Mouse (Mus musculus) midbrain, embryonic 15.5 days (tissue): ENCODE results near the gene Creg1. TPM values are rescaled to one million over a fixed set of nuclear protein-coding genes. Genes with fewer than 3 reads are reported as not detected.

Source experiments
- ATAC-seq: fragments of 200-750 bp; cut with Nextera tagmentation; replicated peaks from 2 replicates; pipeline ENCODE4 v1.8.0; 2017; ENCODE audit warnings: moderate TSS enrichment
- H3K27ac ChIP-seq: fragments of 300-500 bp; sonication (generic); 2 replicates; pipeline ENCODE4 v1.5.1; 2015; ENCODE audit warnings: mild to moderate bottlenecking, inconsistent platforms
- H3K27me3 ChIP-seq: fragments of 300-500 bp; sonication (generic); replicated peaks from 2 replicates; pipeline ENCODE4 v1.6.1; 2015; ENCODE audit warnings: inconsistent platforms
- H3K36me3 ChIP-seq: fragments of 300-500 bp; sonication (generic); replicated peaks from 2 replicates; pipeline ENCODE4 v1.6.1; 2015; ENCODE audit warnings: inconsistent platforms
- H3K4me1 ChIP-seq: fragments of 300-500 bp; sonication (generic); 2 replicates; pipeline ENCODE4 v1.6.1; 2015; ENCODE audit warnings: inconsistent platforms
- H3K4me2 ChIP-seq: fragments of 300-500 bp; sonication (generic); 2 replicates; pipeline ENCODE4 v1.6.1; 2015; ENCODE audit warnings: inconsistent platforms, mild to moderate bottlenecking, moderate library complexity
- H3K4me3 ChIP-seq: fragments of 300-500 bp; sonication (generic); 2 replicates; pipeline ENCODE4 v1.5.1; 2015; ENCODE audit warnings: mild to moderate bottlenecking, inconsistent platforms
- H3K9ac ChIP-seq: fragments of 300-500 bp; sonication (generic); 2 replicates; pipeline ENCODE4 v1.6.1; 2015; ENCODE audit warnings: mild to moderate bottlenecking, inconsistent platforms
- H3K9me3 ChIP-seq: fragments of 300-500 bp; sonication (generic); 2 replicates; pipeline ENCODE4 v1.6.1; 2016; ENCODE audit warnings: inconsistent platforms
- WGBS: fragments of 180-500 bp; shearing (Covaris S2); methylation state at CpG from one replicate; pipeline ENCODE4 v1.1.7; 2015; ENCODE audit warnings: mixed read lengths; 5-methylcytosine and 5-hydroxymethylcytosine counted together
- polyA plus RNA-seq: library from polyadenylated mRNA; unstranded; fragments of >200 nt; fragmentation: Nextera tagmentation; extraction: Ambion mirVana; gene quantifications from 2 replicates; pipeline ENCODE4 v1.2.1, GENCODE M21; 2015

The Creg1 gene
- polyA plus RNA-seq, 1 experiment from 2014 or later, result 29.3 TPM

GRCm38 (mm10) chr1:165731553-165731952 is 32.0 kb upstream of the Creg1 start:
- Histone ChIP-seq H3K4me3 (no peak overlapping the region), H3K9me3 (no peaks in the 10 kb centered on the region), H3K9ac (no peak overlapping the region), H3K27ac (no peak overlapping the region), H3K36me3 (no peaks in the 10 kb centered on the region), H3K4me1 (peaks cover 4% of the 10 kb centered on the region; the same call in 1 of the 2 replicates), H3K27me3 (no peaks in the 10 kb centered on the region), H3K4me2 (no peak overlapping the region)
- no peak for ATAC-seq
- WGBS, result 83% methylated on average over 6 of the region's 6 CpGs

DNA sequence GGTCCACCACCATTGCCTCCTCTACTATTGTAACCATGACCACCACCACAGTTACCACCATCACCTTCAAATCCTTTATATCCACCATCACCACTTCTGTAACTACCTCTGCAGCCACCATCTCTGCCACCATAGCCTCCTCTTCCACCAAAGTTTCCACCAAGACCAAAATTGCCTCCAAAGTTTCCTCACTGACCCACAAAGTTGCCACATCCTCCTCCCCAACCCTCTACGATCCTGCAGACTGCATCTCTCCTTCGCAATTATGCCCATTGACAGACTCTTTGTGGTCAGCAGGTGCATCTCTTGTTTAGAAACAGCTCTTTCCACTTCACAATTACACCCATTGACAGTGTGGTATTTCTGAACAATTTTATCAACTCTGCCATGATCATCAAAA is 28.7 kb upstream of the Creg1 start:
- Histone ChIP-seq H3K4me1 (peaks cover 4% of the 10 kb centered on the region; the same call in 1 of the 2 replicates), H3K9ac (no peak overlapping the region), H3K4me3 (no peak overlapping the region), H3K9me3 (no peaks in the 10 kb centered on the region), H3K27me3 (no peaks in the 10 kb centered on the region), H3K27ac (no peak overlapping the region), H3K36me3 (no peaks in the 10 kb centered on the region), H3K4me2 (no peak overlapping the region)
- ATAC-seq, result no peak
- WGBS, result 89% methylated on average over 2 of the region's 2 CpGs

DNA sequence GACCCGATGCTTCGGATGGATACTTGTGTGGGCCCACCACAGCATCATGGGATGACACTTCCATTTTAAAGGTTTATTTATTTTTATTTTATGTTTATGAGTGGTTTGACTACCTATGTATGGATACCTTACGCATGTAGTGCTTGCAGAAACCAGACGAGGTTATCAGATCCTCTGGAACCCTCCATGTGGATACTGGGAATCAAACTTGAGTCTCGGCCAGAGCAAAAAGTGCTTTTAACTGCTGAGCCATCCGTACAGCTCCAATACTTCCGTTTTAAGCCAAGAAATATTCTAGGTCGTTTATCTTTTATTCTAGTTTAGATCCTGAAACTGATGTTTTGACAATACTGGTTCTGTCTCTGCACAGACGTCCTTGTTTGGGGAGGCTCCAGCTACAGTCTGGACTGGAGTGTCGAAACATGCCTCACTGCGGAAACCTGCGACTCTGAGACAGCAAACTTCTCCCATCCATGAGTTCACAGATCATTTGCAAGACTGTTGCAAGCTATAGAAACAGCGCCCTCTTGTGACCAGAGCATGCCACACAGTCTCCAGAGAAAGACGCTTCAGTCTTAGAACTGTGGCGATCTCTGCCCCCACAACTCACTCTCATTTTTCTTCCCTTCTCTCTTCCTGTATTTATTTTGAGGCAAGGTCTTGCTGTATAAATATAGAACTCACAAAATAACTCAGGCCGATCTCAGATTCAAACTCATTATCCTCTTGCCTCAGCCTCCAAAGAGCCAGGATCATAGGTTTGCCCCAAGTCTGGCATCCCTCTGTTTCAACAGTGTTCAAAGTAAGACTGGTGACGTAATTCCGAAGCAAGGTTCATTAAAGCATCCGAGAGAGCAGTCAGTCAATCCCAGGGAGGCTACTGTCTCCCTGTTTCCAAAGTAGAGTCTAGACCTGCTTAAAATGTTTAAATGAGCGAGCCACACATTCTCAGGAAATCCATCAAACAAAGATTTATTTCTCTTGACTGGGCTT is 27.4 kb upstream of the Creg1 start:
- H3K9me3 ChIP-seq, result no peaks in the 10 kb centered on the region
- H3K27me3 ChIP-seq, result no peaks in the 10 kb centered on the region
- H3K36me3 ChIP-seq, result no peaks in the 10 kb centered on the region
- H3K4me3 ChIP-seq, result no peak overlapping the region
- WGBS, result 35% methylated on average over 20 of the region's 20 CpGs
- peak; percentile 85 for ATAC-seq
- H3K9ac ChIP-seq, result no peak overlapping the region
- H3K4me2 ChIP-seq, result no peak overlapping the region
- no peak overlapping the region for H3K27ac ChIP-seq
- H3K4me1 ChIP-seq, result peaks cover 4% of the 10 kb centered on the region; the same call in 1 of the 2 replicates

DNA sequence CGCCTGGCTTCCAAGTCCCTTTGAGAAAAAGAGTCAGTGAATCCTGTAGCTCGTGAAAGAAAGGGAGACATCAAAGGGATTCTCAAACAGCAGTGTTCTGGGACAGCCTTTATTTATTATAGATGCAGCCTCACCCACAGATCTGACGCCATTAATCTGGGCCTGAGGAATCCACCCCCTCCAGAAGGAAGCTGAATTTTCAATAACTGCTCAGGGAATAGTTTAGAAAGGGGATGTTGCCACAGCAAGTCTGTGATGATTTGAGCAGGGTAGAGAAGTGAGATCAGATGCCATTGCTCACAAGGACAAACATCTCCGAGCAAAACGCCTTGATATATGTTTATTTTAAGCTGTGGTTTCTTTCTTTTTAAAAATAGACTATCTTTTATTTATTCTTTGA is 26.1 kb upstream of the Creg1 start:
- H3K4me1 ChIP-seq, result peaks cover 4% of the 10 kb centered on the region; the same call in 1 of the 2 replicates
- no peak overlapping the region for H3K9ac ChIP-seq
- WGBS, result 44% methylated on average over 5 of the region's 5 CpGs
- H3K27ac ChIP-seq, result no peak overlapping the region
- no peaks in the 10 kb centered on the region for H3K9me3 ChIP-seq
- no peaks in the 10 kb centered on the region for H3K36me3 ChIP-seq
- H3K4me3 ChIP-seq, result no peak overlapping the region
- H3K27me3 ChIP-seq, result no peaks in the 10 kb centered on the region
- ATAC-seq, result peak; percentile 51; the same call in 1 of the 2 replicates
- H3K4me2 ChIP-seq, result no peak overlapping the region

- Histone ChIP-seq H3K9ac (no peak overlapping the region), H3K4me1 (peaks cover 4% of the 10 kb centered on the region; the same call in 1 of the 2 replicates), H3K9me3 (no peaks in the 10 kb centered on the region), H3K36me3 (no peaks in the 10 kb centered on the region), H3K27ac (no peak overlapping the region), H3K4me2 (no peak overlapping the region), H3K4me3 (no peak overlapping the region), H3K27me3 (no peaks in the 10 kb centered on the region)
- ATAC-seq, result no peak
- WGBS, result 55% methylated on average over 3 of the region's 3 CpGs
These were observed 25.7 kb upstream of the Creg1 start for GRCm38 (mm10) chr1:165737867-165738266.

GRCm38 (mm10) chr1:165738985-165739384 is 24.6 kb upstream of the Creg1 start:
- no peak overlapping the region for H3K4me3 ChIP-seq
- WGBS, result 76% methylated on average over 1 of the region's 1 CpGs
- H3K36me3 ChIP-seq, result no peaks in the 10 kb centered on the region
- H3K9ac ChIP-seq, result no peak overlapping the region
- no peaks in the 10 kb centered on the region for H3K9me3 ChIP-seq
- H3K4me1 ChIP-seq, result peaks cover 4% of the 10 kb centered on the region; the same call in 1 of the 2 replicates
- H3K4me2 ChIP-seq, result no peak overlapping the region
- no peaks in the 10 kb centered on the region for H3K27me3 ChIP-seq
- no peak for ATAC-seq
- no peak overlapping the region for H3K27ac ChIP-seq

DNA sequence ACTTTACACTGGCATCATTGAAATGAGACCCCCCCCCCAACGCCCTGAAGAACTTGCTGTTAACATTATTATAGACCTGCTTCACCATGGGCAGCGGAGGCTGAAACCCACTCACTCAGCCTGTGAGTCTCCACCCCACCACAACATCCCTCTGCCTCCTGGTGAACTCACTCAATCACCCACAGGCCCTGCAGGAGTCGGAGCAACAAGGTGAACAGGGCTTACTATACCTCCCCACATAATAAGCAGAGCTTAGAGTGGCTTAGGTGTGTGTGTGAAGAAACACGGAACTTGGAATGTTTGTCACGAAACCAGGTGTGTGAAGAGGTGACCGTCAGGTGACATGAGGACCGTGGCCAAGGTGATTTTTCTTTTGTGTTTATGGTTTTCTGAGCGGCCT is 21.6 kb upstream of the Creg1 start:
- Histone ChIP-seq H3K4me1 (no peaks in the 10 kb centered on the region), H3K27ac (no peak overlapping the region), H3K27me3 (no peaks in the 10 kb centered on the region), H3K4me3 (no peak overlapping the region), H3K4me2 (no peak overlapping the region), H3K9me3 (no peaks in the 10 kb centered on the region), H3K9ac (no peak overlapping the region), H3K36me3 (no peaks in the 10 kb centered on the region)
- 87% methylated on average over 8 of the region's 8 CpGs for WGBS
- ATAC-seq, result no peak

- H3K27ac ChIP-seq, result no peak overlapping the region
- H3K4me1 ChIP-seq, result no peaks in the 10 kb centered on the region
- no peaks in the 10 kb centered on the region for H3K9me3 ChIP-seq
- H3K4me3 ChIP-seq, result no peak overlapping the region
- H3K27me3 ChIP-seq, result no peaks in the 10 kb centered on the region
- WGBS, result 56% methylated on average over 11 of the region's 11 CpGs
- no peak for ATAC-seq
- no peak overlapping the region for H3K4me2 ChIP-seq
- no peak overlapping the region for H3K9ac ChIP-seq
- H3K36me3 ChIP-seq, result no peaks in the 10 kb centered on the region
These were observed 15.5 kb upstream of the Creg1 start for GRCm38 (mm10) chr1:165748053-165748452.

DNA sequence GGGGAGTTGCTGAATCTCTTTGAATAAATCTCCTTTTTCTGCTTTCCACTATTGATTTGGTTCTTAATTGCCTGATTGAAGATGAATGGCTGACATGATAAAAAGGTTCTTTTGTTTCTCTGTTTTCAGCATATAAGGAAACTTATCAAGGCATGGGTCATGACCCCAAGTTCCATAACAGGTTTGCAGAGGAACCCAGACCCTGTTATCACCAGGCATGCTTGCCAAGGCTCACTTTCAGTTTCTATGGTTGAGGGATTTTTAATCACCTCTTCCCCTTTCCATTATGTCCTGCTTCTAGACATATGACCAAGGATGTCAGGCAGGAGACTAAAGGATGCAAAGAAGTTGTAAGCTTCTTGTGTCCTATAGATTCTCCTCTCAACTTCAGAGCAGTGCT is 12.4 kb upstream of the Creg1 start:
- Histone ChIP-seq H3K36me3 (no peaks in the 10 kb centered on the region), H3K27ac (no peak overlapping the region), H3K4me1 (no peaks in the 10 kb centered on the region), H3K9ac (no peak overlapping the region), H3K9me3 (no peaks in the 10 kb centered on the region), H3K4me3 (no peak overlapping the region), H3K4me2 (no peak overlapping the region), H3K27me3 (no peaks in the 10 kb centered on the region)
- ATAC-seq, result no peak

DNA sequence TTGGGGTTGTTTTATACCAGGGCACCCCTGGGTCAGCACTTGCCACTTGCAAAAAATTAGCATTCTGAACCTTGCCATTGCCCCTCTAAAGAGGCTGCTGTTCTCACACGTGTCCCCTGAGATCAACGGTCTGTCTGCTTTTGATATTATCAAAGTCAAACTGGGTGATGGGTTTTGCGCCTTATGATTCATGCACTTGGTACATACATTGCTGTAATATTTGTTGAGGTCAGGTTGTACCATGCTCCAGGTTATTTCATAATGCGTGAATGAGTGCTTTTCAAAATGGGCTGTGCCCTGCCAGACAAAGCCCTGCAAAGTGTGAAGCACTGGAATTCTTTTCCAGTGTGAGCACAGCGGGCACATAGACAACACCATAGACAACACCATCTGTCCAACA is 11.7 kb upstream of the Creg1 start:
- Histone ChIP-seq H3K27me3 (no peaks in the 10 kb centered on the region), H3K27ac (no peak overlapping the region), H3K4me3 (no peak overlapping the region), H3K9me3 (no peaks in the 10 kb centered on the region), H3K9ac (no peak overlapping the region), H3K4me1 (no peaks in the 10 kb centered on the region), H3K4me2 (no peak overlapping the region), H3K36me3 (no peaks in the 10 kb centered on the region)
- WGBS, result 86% methylated on average over 5 of the region's 5 CpGs
- no peak for ATAC-seq

GRCm38 (mm10) chr1:165754205-165754604 is 9.3 kb upstream of the Creg1 start:
- no peaks in the 10 kb centered on the region for H3K27me3 ChIP-seq
- no peaks in the 10 kb centered on the region for H3K4me1 ChIP-seq
- ATAC-seq, result no peak
- 88% methylated on average over 6 of the region's 6 CpGs for WGBS
- no peaks in the 10 kb centered on the region for H3K9me3 ChIP-seq
- no peak overlapping the region for H3K4me3 ChIP-seq
- H3K9ac ChIP-seq, result no peak overlapping the region
- H3K36me3 ChIP-seq, result no peaks in the 10 kb centered on the region
- no peak overlapping the region for H3K27ac ChIP-seq
- no peak overlapping the region for H3K4me2 ChIP-seq

DNA sequence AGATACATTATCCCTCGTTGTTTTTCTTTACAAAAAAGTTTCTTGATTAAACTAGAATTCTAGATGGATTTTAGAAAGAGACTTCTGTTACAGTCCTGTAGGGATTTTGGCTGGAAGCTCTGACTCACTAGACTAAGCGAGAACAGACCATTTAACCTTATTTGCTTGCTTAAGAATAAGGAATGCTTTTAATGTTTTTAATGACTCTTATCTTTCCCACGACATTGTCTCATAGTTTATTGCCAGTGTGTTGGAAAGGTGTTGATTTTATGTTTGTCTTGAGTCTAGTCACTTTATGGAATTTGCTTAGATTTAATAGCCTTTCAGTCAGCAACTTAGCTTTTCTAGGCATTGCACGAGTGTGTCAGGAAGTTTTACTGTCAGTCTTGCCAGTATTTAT is 8.4 kb upstream of the Creg1 start:
- Histone ChIP-seq H3K9ac (no peak overlapping the region), H3K9me3 (no peaks in the 10 kb centered on the region), H3K27ac (no peak overlapping the region), H3K4me1 (no peaks in the 10 kb centered on the region), H3K4me3 (no peak overlapping the region), H3K4me2 (no peak overlapping the region), H3K27me3 (no peaks in the 10 kb centered on the region), H3K36me3 (no peaks in the 10 kb centered on the region)
- WGBS, result 73% methylated on average over 4 of the region's 4 CpGs
- no peak for ATAC-seq
